Mouse (Mus musculus) embryonic facial prominence, embryonic 15.5 days (tissue): ENCODE results near the gene Ttc28. TPM values are rescaled to one million over a fixed set of nuclear protein-coding genes. Genes with fewer than 3 reads are reported as not detected.
"Not testable (repeated sequence)": the region's sequence is repeated elsewhere in the genome, so short reads cannot be mapped to it uniquely, and the experiment has no call there.

Experiments
- ATAC-seq: fragments of 200-750 bp; cut with Nextera tagmentation; 2 replicates; pipeline ENCODE4 v1.8.0; 2017; ENCODE audit warnings: low read depth, moderate TSS enrichment; ENCODE audit not compliant: insufficient number of reproducible peaks, low FRiP score, low TSS enrichment
- H3K27ac ChIP-seq: fragments of 300-500 bp; sonication (generic); replicated peaks from 2 replicates; pipeline ENCODE4 v1.5.1; 2015; ENCODE audit warnings: mild to moderate bottlenecking, inconsistent platforms
- H3K27me3 ChIP-seq: fragments of 300-500 bp; sonication (generic); 2 replicates; pipeline ENCODE4 v1.6.1; 2015; ENCODE audit warnings: inconsistent platforms
- H3K36me3 ChIP-seq: fragments of 300-500 bp; sonication (generic); 2 replicates; pipeline ENCODE4 v1.6.1; 2015; ENCODE audit warnings: mild to moderate bottlenecking, inconsistent platforms
- H3K4me1 ChIP-seq: fragments of 300-500 bp; sonication (generic); 2 replicates; pipeline ENCODE4 v1.6.1; 2015; ENCODE audit warnings: inconsistent platforms
- H3K4me2 ChIP-seq: fragments of 300-500 bp; sonication (generic); replicated peaks from 2 replicates; pipeline ENCODE4 v1.6.1; 2015; ENCODE audit warnings: mild to moderate bottlenecking, inconsistent platforms
- H3K4me3 ChIP-seq: fragments of 300-500 bp; sonication (generic); replicated peaks from 2 replicates; pipeline ENCODE4 v1.5.1; 2015; ENCODE audit warnings: mild to moderate bottlenecking, inconsistent platforms
- H3K9ac ChIP-seq: fragments of 300-500 bp; sonication (generic); 2 replicates; pipeline ENCODE4 v1.6.1; 2015; ENCODE audit warnings: inconsistent platforms
- H3K9me3 ChIP-seq: fragments of 300-500 bp; sonication (generic); replicated peaks from 2 replicates; pipeline ENCODE4 v1.6.1; 2016; ENCODE audit warnings: inconsistent platforms
- WGBS: fragments of 180-500 bp; shearing (Covaris S2); methylation state at CpG from one replicate; pipeline ENCODE4 v1.1.7; 2015; 5-methylcytosine and 5-hydroxymethylcytosine counted together
- polyA plus RNA-seq: library from polyadenylated mRNA; unstranded; fragments of >200 nt; fragmentation: Nextera tagmentation; extraction: Ambion mirVana; gene quantifications from 2 replicates; pipeline ENCODE4 v1.2.1, GENCODE M21; 2015

The Ttc28 gene
- polyA plus RNA-seq = 12.6 and 12.7 TPM in 2 replicates

GRCm38 (mm10) chr5:110879584-110880374 is at the start of gene Ttc28:
TSS of gene Ttc28 (plus strand) at chr5:110879803.
- Histone ChIP-seq H3K4me3 (peak within 1 kb of the TSS; percentile 88), H3K4me2 (peak within 1 kb of the TSS; percentile 87), H3K9me3 (no peaks in the 10 kb centered on the region), H3K27me3 (no peaks in the 10 kb centered on the region), H3K36me3 (0 out of 2 replicates have a peak, but pooled peaks cover 3% of the 10 kb centered on the region), H3K4me1 (peaks cover 19% of the 10 kb centered on the region), H3K9ac (peak within 1 kb of the TSS; percentile 81), H3K27ac (peak within 1 kb of the TSS; percentile 85)
- WGBS = under 1% methylated on average over 101 of the region's 101 CpGs
- ATAC-seq = peak; percentile 90

- no peak overlapping the region for H3K4me3 ChIP-seq
- H3K9ac ChIP-seq = no peak overlapping the region
- H3K27me3 ChIP-seq = no peaks in the 10 kb centered on the region
- no peak for ATAC-seq
- WGBS = 87% methylated on average over 5 of the region's 5 CpGs
- no peak overlapping the region for H3K4me2 ChIP-seq
- H3K4me1 ChIP-seq = no peaks in the 10 kb centered on the region
- H3K27ac ChIP-seq = no peak overlapping the region
- peaks cover 19% of the 10 kb centered on the region; the same call in 1 of the 2 replicates for H3K36me3 ChIP-seq
- no peaks in the 10 kb centered on the region for H3K9me3 ChIP-seq
Measured at GRCm38 (mm10) chr5:110831036-110831720, 48.4 kb upstream of the Ttc28 start.

GRCm38 (mm10) chr5:110835959-110836358 is 43.6 kb upstream of the Ttc28 start:
- ATAC-seq = no peak
- peaks cover 14% of the 10 kb centered on the region; the same call in 1 of the 2 replicates for H3K36me3 ChIP-seq

GRCm38 (mm10) chr5:110838016-110838415 is 41.6 kb upstream of the Ttc28 start:
- not testable (repeated sequence) for ATAC-seq, H3K4me1 ChIP-seq, H3K4me3 ChIP-seq, H3K27ac ChIP-seq, H3K36me3 ChIP-seq, H3K27me3 ChIP-seq, H3K9me3 ChIP-seq, H3K4me2 ChIP-seq, H3K9ac ChIP-seq
- 88% methylated on average over 5 of the region's 5 CpGs for WGBS

More at GRCm38 (mm10) chr5:110835959-110836358, 43.6 kb upstream of the Ttc28 start:
- no peak overlapping the region for H3K9ac ChIP-seq
- H3K9me3 ChIP-seq = no peaks in the 10 kb centered on the region
- WGBS = 36% methylated on average over 3 of the region's 3 CpGs
- H3K4me3 ChIP-seq = no peak overlapping the region
- peaks cover 9% of the 10 kb centered on the region; the same call in 1 of the 2 replicates for H3K4me1 ChIP-seq
- no peak overlapping the region for H3K4me2 ChIP-seq
- H3K27ac ChIP-seq = no peak overlapping the region
- no peaks in the 10 kb centered on the region for H3K27me3 ChIP-seq

- H3K36me3 ChIP-seq = peaks cover 5% of the 10 kb centered on the region; the same call in 1 of the 2 replicates
- H3K9me3 ChIP-seq = no peaks in the 10 kb centered on the region
- WGBS = 6% methylated on average over 28 of the region's 28 CpGs
- peak; percentile 76 for ATAC-seq
- peak overlapping the region; percentile 85 for H3K27ac ChIP-seq
- H3K9ac ChIP-seq = peak overlapping the region; percentile 67
- H3K27me3 ChIP-seq = no peaks in the 10 kb centered on the region
- peak overlapping the region; percentile 68 for H3K4me3 ChIP-seq
- peaks cover 9% of the 10 kb centered on the region; the same call in 1 of the 2 replicates for H3K4me1 ChIP-seq
- peak overlapping the region; percentile 77 for H3K4me2 ChIP-seq
Measured at GRCm38 (mm10) chr5:110839038-110839677, 40.4 kb upstream of the Ttc28 start.

GRCm38 (mm10) chr5:110839678-110840365 is 39.8 kb upstream of the Ttc28 start, which contains the start of the genes Hscb and Chek2:
TSS of gene Hscb (minus strand) at chr5:110839777.
TSS of gene Chek2 (plus strand) at chr5:110839979.
- peak within 1 kb of the TSS; percentile 67 for H3K9ac ChIP-seq
- WGBS = under 1% methylated on average over 41 of the region's 41 CpGs

GRCm38 (mm10) chr5:110840465-110840864 is 39.1 kb upstream of the Ttc28 start:
- ATAC-seq = no peak
- Histone ChIP-seq H3K4me1 (peaks cover 9% of the 10 kb centered on the region; the same call in 1 of the 2 replicates), H3K36me3 (peaks cover 7% of the 10 kb centered on the region; the same call in 1 of the 2 replicates), H3K27me3 (no peaks in the 10 kb centered on the region), H3K4me3 (peak overlapping the region; percentile 68), H3K9me3 (no peaks in the 10 kb centered on the region), H3K4me2 (peak overlapping the region; percentile 55), H3K27ac (peak overlapping the region; percentile 82), H3K9ac (peak overlapping the region; percentile 41)
- WGBS = 4% methylated on average over 4 of the region's 4 CpGs

More at GRCm38 (mm10) chr5:110839678-110840365, 39.8 kb upstream of the Ttc28 start, which contains the start of the genes Hscb and Chek2:
- no peaks in the 10 kb centered on the region for H3K9me3 ChIP-seq
- H3K4me3 ChIP-seq = peak within 1 kb of the TSS; percentile 68
- H3K27ac ChIP-seq = peak within 1 kb of the TSS; percentile 85
- peaks cover 9% of the 10 kb centered on the region; the same call in 1 of the 2 replicates for H3K4me1 ChIP-seq
- no peaks in the 10 kb centered on the region for H3K27me3 ChIP-seq
- ATAC-seq = peak; percentile 98
- peaks cover 5% of the 10 kb centered on the region; the same call in 1 of the 2 replicates for H3K36me3 ChIP-seq
- H3K4me2 ChIP-seq = peak within 1 kb of the TSS; percentile 77

- H3K4me2 ChIP-seq = no peak overlapping the region; the same call in 1 of the 2 replicates
- no peaks in the 10 kb centered on the region for H3K9me3 ChIP-seq
- peaks cover 9% of the 10 kb centered on the region; the same call in 1 of the 2 replicates for H3K4me1 ChIP-seq
- no peak for ATAC-seq
- no peaks in the 10 kb centered on the region for H3K27me3 ChIP-seq
- no peak overlapping the region for H3K4me3 ChIP-seq
- 90% methylated on average over 14 of the region's 14 CpGs for WGBS
- H3K9ac ChIP-seq = no peak overlapping the region
- H3K27ac ChIP-seq = no peak overlapping the region
- H3K36me3 ChIP-seq = peaks cover 7% of the 10 kb centered on the region; the same call in 1 of the 2 replicates
Measured at GRCm38 (mm10) chr5:110841046-110841862, 38.3 kb upstream of the Ttc28 start.

- no peak overlapping the region for H3K27ac ChIP-seq
- no peak overlapping the region for H3K4me3 ChIP-seq
- no peaks in the 10 kb centered on the region for H3K4me1 ChIP-seq
- 80% methylated on average over 1 of the region's 1 CpGs for WGBS
- no peaks in the 10 kb centered on the region for H3K27me3 ChIP-seq
- peaks cover 17% of the 10 kb centered on the region; the same call in 1 of the 2 replicates for H3K36me3 ChIP-seq
- no peak overlapping the region for H3K4me2 ChIP-seq
- no peaks in the 10 kb centered on the region for H3K9me3 ChIP-seq
- ATAC-seq = no peak
- H3K9ac ChIP-seq = no peak overlapping the region
Measured at GRCm38 (mm10) chr5:110852990-110853389, 26.6 kb upstream of the Ttc28 start.
